Mouse (Mus musculus) heart, embryonic 14.5 days (tissue): Measurements from ENCODE around the gene Slc2a4. TPM values are rescaled to one million over a fixed set of nuclear protein-coding genes. Genes with fewer than 3 reads are reported as not detected.
A peak's percentile ranks its signal among the peaks of the same experiment; 100 is the strongest.

ENCODE experiments used
- ATAC-seq: fragments of 200-750 bp; cut with Nextera tagmentation; 2 replicates; pipeline ENCODE4 v1.8.0; 2017; ENCODE audit warnings: low read depth, moderate TSS enrichment; ENCODE audit not compliant: insufficient number of reproducible peaks, insufficient read depth, low FRiP score
- H3K27ac ChIP-seq, 2 experiments: fragments of 200-500 bp in 1 of 2; fragments of 300-500 bp in 1 of 2; sonication (generic) in 1 of 2; replicated peaks in 1 of 2; 2 replicates each; pipeline ENCODE4 v1.5.1; 2012 to 2014; ENCODE audit warnings: low read depth in 2 of 2, low read length in 2 of 2, control low read depth in 1 of 2, mild to moderate bottlenecking in 1 of 2, mixed read lengths in 1 of 2; ENCODE audit not compliant: control insufficient read depth in 1 of 2, insufficient read depth in 1 of 2
- H3K27me3 ChIP-seq: fragments of 300-500 bp; sonication (generic); 2 replicates; pipeline ENCODE4 v1.6.1; 2014; ENCODE audit warnings: mild to moderate bottlenecking, low read length, control low read depth; ENCODE audit not compliant: control insufficient read depth, insufficient read depth
- H3K36me3 ChIP-seq: fragments of 300-500 bp; sonication (generic); 2 replicates; pipeline ENCODE4 v1.6.1; 2014; ENCODE audit warnings: mild to moderate bottlenecking, control low read depth, low read length, mixed read lengths; ENCODE audit not compliant: control insufficient read depth, insufficient read depth
- H3K4me1 ChIP-seq, 2 experiments: fragments of 200-500 bp in 1 of 2; fragments of 300-500 bp in 1 of 2; sonication (generic) in 1 of 2; 2 replicates each; pipeline ENCODE4 v1.6.1; 2012 to 2014; ENCODE audit warnings: low read length in 2 of 2, control low read depth in 1 of 2, mixed read lengths in 1 of 2; ENCODE audit not compliant: control insufficient read depth in 2 of 2, insufficient read depth in 2 of 2
- H3K4me2 ChIP-seq: fragments of 300-500 bp; sonication (generic); 2 replicates; pipeline ENCODE4 v1.6.1; 2014; ENCODE audit warnings: mild to moderate bottlenecking, low read length
- H3K4me3 ChIP-seq, 2 experiments: fragments of 200-500 bp in 1 of 2; fragments of 300-500 bp in 1 of 2; sonication (generic) in 1 of 2; 2 replicates each; pipeline ENCODE4 v1.5.1; 2012 to 2014; ENCODE audit warnings: low read length in 2 of 2, mild to moderate bottlenecking in 2 of 2, control low read depth in 1 of 2, low read depth in 1 of 2, moderate library complexity in 1 of 2; ENCODE audit not compliant: control insufficient read depth in 1 of 2, insufficient read depth in 1 of 2
- H3K9ac ChIP-seq: fragments of 300-500 bp; sonication (generic); 2 replicates; pipeline ENCODE4 v1.6.1; 2014; ENCODE audit warnings: mild to moderate bottlenecking, low read length
- H3K9me3 ChIP-seq: fragments of 300-500 bp; sonication (generic); 2 replicates; pipeline ENCODE4 v1.6.1; 2016; ENCODE audit warnings: low read length, control low read depth; ENCODE audit not compliant: control insufficient read depth
- WGBS: fragments of 180-500 bp; shearing (Covaris S2); extraction: QIAGEN DNeasy Blood & Tissue Kit; methylation state at CpG from one replicate; pipeline ENCODE4 v1.1.7; 2014; 5-methylcytosine and 5-hydroxymethylcytosine counted together
- polyA plus RNA-seq: library from polyadenylated mRNA; unstranded; fragments of >200 nt; fragmentation: Nextera tagmentation; extraction: Ambion mirVana; gene quantifications from 2 replicates; pipeline ENCODE4 v1.2.1, GENCODE M21; 2014

The Slc2a4 gene
- polyA plus RNA-seq, 1 experiment from 2014 or later, result 28.5 TPM

- Histone ChIP-seq H3K9ac (peak overlapping the region; percentile 92), H3K27me3 (no peaks in the 10 kb centered on the region), H3K4me1 (peaks cover 4 to 11% of the 10 kb centered on the region in 2 experiments), H3K9me3 (no peaks in the 10 kb centered on the region), H3K4me3 (peak overlapping the region; percentile 35 to 79), H3K4me2 (peak overlapping the region; percentile 74), H3K36me3 (peaks cover 53% of the 10 kb centered on the region), H3K27ac (no peak overlapping the region)
- no peak for ATAC-seq
- 73% methylated on average over 10 of the region's 10 CpGs for WGBS
Observed at GRCm38 (mm10) chr11:69992396-69992795, 44.4 kb upstream of the Slc2a4 start.

- no peak for ATAC-seq
- Histone ChIP-seq H3K4me2 (peak overlapping the region; percentile 74), H3K27me3 (no peaks in the 10 kb centered on the region), H3K9me3 (no peaks in the 10 kb centered on the region), H3K36me3 (peaks cover 60% of the 10 kb centered on the region), H3K9ac (peak overlapping the region; percentile 92), H3K4me3 (peak overlapping the region; percentile 79 to 92), H3K4me1 (peaks cover 4 to 9% of the 10 kb centered on the region in 2 experiments), H3K27ac (peak overlapping the region; percentile 78 to 95)
- 0% methylated on average over 15 of the region's 15 CpGs for WGBS
Observed at GRCm38 (mm10) chr11:69991711-69992110, 43.7 kb upstream of the Slc2a4 start.

DNA sequence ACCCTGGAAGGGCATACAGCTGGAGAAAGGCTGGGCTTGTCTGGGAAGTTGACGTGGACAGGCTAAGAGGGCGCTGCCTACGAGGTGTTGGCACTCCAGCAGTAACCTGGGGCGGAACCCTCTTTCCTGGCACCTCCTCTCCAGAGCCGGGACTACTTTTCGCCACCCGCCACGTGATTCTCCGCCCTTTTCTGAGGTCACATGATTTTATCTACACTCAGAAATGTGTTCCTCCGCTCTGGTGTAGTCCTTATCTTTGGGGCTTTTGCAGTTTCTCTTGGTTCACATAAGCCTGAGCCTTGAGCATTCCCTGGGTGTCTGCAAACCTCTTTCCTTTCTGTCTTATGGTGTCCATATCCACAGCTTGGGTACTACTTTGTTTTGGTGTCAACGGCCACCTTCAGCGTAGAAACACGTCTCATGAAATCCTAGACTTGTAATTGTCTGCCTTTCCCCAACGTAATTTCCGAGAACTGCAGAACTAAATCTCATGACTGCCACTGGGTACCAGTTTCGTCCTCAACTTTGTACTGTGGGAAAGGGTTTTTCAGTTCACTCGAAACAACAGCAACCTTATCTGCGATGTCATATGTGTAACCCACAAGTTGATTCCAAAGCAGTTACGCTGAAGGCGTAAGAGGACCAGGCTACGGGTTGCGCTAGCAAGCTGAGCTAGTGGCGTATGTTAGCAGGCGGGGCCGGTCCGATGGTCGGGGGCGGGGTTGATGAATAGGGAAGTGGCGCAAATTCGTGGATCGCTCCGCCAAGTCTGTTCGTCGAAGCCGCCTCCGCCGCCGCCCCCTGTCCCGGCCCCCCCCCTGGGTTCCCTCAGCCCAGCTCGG, 43.1 kb upstream of the Slc2a4 start, which contains the start of gene Gabarap:
Gabarap (plus strand) TSS at position 294 of the 842 bp plus-strand sequence.
- peaks cover 66% of the 10 kb centered on the region for H3K36me3 ChIP-seq
- H3K9me3 ChIP-seq, result no peaks in the 10 kb centered on the region
- H3K4me2 ChIP-seq, result peak within 1 kb of the TSS; percentile 74
- peak; percentile 74 for ATAC-seq
- H3K9ac ChIP-seq, result peak within 1 kb of the TSS; percentile 92
- H3K4me1 ChIP-seq, result peaks cover 4 to 9% of the 10 kb centered on the region in 2 experiments
- WGBS, result under 1% methylated on average over 40 of the region's 40 CpGs
- no peaks in the 10 kb centered on the region for H3K27me3 ChIP-seq
- H3K27ac ChIP-seq, result peak within 1 kb of the TSS; percentile 95 to 98
- H3K4me3 ChIP-seq, result peak within 1 kb of the TSS; percentile 79 to 92

- H3K9me3 ChIP-seq, result no peaks in the 10 kb centered on the region
- WGBS, result 79% methylated on average over 8 of the region's 8 CpGs
- ATAC-seq, result no peak
- peak overlapping the region in 1 of 2 experiments; percentile 95; a peak in 2 of 4 replicates for H3K27ac ChIP-seq
- H3K4me3 ChIP-seq, result no peak overlapping the region
- no peak overlapping the region for H3K4me2 ChIP-seq
- H3K27me3 ChIP-seq, result no peaks in the 10 kb centered on the region
- peaks cover 77% of the 10 kb centered on the region for H3K36me3 ChIP-seq
- H3K9ac ChIP-seq, result peak overlapping the region; percentile 55; the same call in 1 of the 2 replicates
- H3K4me1 ChIP-seq, result peaks cover 4 to 9% of the 10 kb centered on the region in 2 experiments
Observed at GRCm38 (mm10) chr11:69989949-69990348, 42.0 kb upstream of the Slc2a4 start.

- Histone ChIP-seq H3K36me3 (peaks cover 61% of the 10 kb centered on the region), H3K27me3 (no peaks in the 10 kb centered on the region), H3K27ac (no peak overlapping the region), H3K9me3 (no peaks in the 10 kb centered on the region), H3K4me2 (no peak overlapping the region), H3K4me1 (peaks cover 11 to 22% of the 10 kb centered on the region in 2 experiments), H3K9ac (no peak overlapping the region), H3K4me3 (no peak overlapping the region)
- 85% methylated on average over 8 of the region's 8 CpGs for WGBS
- ATAC-seq, result no peak
Observed at GRCm38 (mm10) chr11:69984431-69984830, 36.4 kb upstream of the Slc2a4 start.

GRCm38 (mm10) chr11:69983377-69983776, 35.4 kb upstream of the Slc2a4 start:
- Histone ChIP-seq H3K4me1 (peaks cover 11 to 24% of the 10 kb centered on the region in 2 experiments), H3K9ac (peak overlapping the region; percentile 99), H3K36me3 (peaks cover 57% of the 10 kb centered on the region), H3K27me3 (no peaks in the 10 kb centered on the region), H3K4me3 (peak overlapping the region in 1 of 2 experiments; percentile 99; a peak in 2 of 4 replicates), H3K4me2 (peak overlapping the region; percentile 80), H3K27ac (peak overlapping the region in 1 of 2 experiments; percentile 99; a peak in 3 of 4 replicates), H3K9me3 (no peaks in the 10 kb centered on the region)
- no peak for ATAC-seq
- 74% methylated on average over 4 of the region's 4 CpGs for WGBS

- Histone ChIP-seq H3K36me3 (peaks cover 55% of the 10 kb centered on the region), H3K9ac (peak overlapping the region; percentile 99), H3K4me3 (peak overlapping the region in 1 of 2 experiments; percentile 99; a peak in 2 of 4 replicates), H3K27me3 (no peaks in the 10 kb centered on the region), H3K27ac (peak overlapping the region; percentile 20 to 99), H3K9me3 (no peaks in the 10 kb centered on the region), H3K4me1 (peaks cover 11 to 24% of the 10 kb centered on the region in 2 experiments), H3K4me2 (peak overlapping the region; percentile 80)
- 13% methylated on average over 5 of the region's 5 CpGs for WGBS
- no peak for ATAC-seq
Observed at GRCm38 (mm10) chr11:69982877-69983276, 34.9 kb upstream of the Slc2a4 start.
